Mouse (Mus musculus) C2C12 (cell line): ENCODE measurements around the gene Tmprss7. TPM values are rescaled to one million over a fixed set of nuclear protein-coding genes. Genes with fewer than 3 reads are reported as not detected.

Experiments used
- H3K27me3 ChIP-seq: one replicate; pipeline ENCODE4 v1.6.1; 2011; ENCODE audit not compliant: control insufficient read depth, insufficient read depth, insufficient read length
- H3K36me3 ChIP-seq: one replicate; pipeline ENCODE4 v1.6.1; 2011; ENCODE audit not compliant: control insufficient read depth, insufficient read depth
- H3K4me3 ChIP-seq: one replicate; pipeline ENCODE4 v1.5.1; 2011; ENCODE audit warnings: mild to moderate bottlenecking, control low read depth; ENCODE audit not compliant: poor library complexity, insufficient read depth, severe bottlenecking
- H3K79me2 ChIP-seq: one replicate; pipeline ENCODE4 v1.6.1; 2011; ENCODE audit not compliant: control insufficient read depth, insufficient read depth
- H3K79me3 ChIP-seq: one replicate; pipeline ENCODE4 v1.6.1; 2011; ENCODE audit warnings: low read depth, control low read depth
- H3ac ChIP-seq: one replicate; pipeline ENCODE3; 2011; ENCODE audit warnings: low read depth; ENCODE audit not compliant: control insufficient read depth, insufficient read length
- CEBPB ChIP-seq: IDR thresholded peaks from one replicate; pipeline ENCODE4 v1.6.1; 2011; ENCODE audit warnings: low read depth, mild to moderate bottlenecking, control low read depth, moderate library complexity
- CTCF ChIP-seq: IDR thresholded peaks from one replicate; pipeline ENCODE4 v1.5.1; 2011; ENCODE audit not compliant: control insufficient read depth, insufficient read depth, insufficient read length
- FOSL1 ChIP-seq: IDR thresholded peaks from one replicate; pipeline ENCODE4 v1.8.0; 2011; ENCODE audit warnings: mild to moderate bottlenecking, low read length; ENCODE audit not compliant: poor library complexity, insufficient read depth, severe bottlenecking
- MAX ChIP-seq: IDR thresholded peaks from one replicate; pipeline ENCODE4 v1.6.1; 2011; ENCODE audit warnings: mild to moderate bottlenecking, control low read depth
- MYOD1 ChIP-seq: IDR thresholded peaks from one replicate; pipeline ENCODE4 v1.6.1; 2011; ENCODE audit warnings: low read depth; ENCODE audit not compliant: control insufficient read depth, insufficient read length
- MYOG ChIP-seq: IDR thresholded peaks from one replicate; pipeline ENCODE4 v1.6.1; 2011; ENCODE audit not compliant: control insufficient read depth, insufficient read length; ENCODE audit errors: extremely low read depth
- USF1 ChIP-seq: IDR thresholded peaks from one replicate; pipeline ENCODE4 v1.6.1; 2011; ENCODE audit warnings: low read depth, mild to moderate bottlenecking, control low read depth, moderate library complexity
- polyA plus RNA-seq: library from polyadenylated mRNA; unstranded; fragments of >200 nt; fragmentation: generic; extraction: Trizol; gene quantifications from one replicate; pipeline ENCODE4 v1.2.1, GENCODE M21; 2012; ENCODE audit warnings: missing spikeins

Gene Tmprss7
- polyA plus RNA-seq, 1 experiment = not detected

GRCm38 (mm10) chr16:45644380-45644779 lies 49.1 kb downstream of the Tmprss7 start:
- Histone ChIP-seq H3K79me3 (no peaks in the 10 kb centered on the region), H3K4me3 (no peak overlapping the region), H3K36me3 (no peaks in the 10 kb centered on the region), H3K79me2 (no peaks in the 10 kb centered on the region), H3ac (no peak overlapping the region), H3K27me3 (no peaks in the 10 kb centered on the region)
- TF ChIP-seq MAX = no peak
- no peak for TF ChIP-seq USF1
- no peak for TF ChIP-seq MYOG
- TF ChIP-seq MYOD1 = peak; percentile 80

- Histone ChIP-seq H3K4me3 (no peak overlapping the region), H3K27me3 (no peaks in the 10 kb centered on the region), H3K79me3 (no peaks in the 10 kb centered on the region), H3ac (no peak overlapping the region), H3K79me2 (no peaks in the 10 kb centered on the region), H3K36me3 (no peaks in the 10 kb centered on the region)
- TF ChIP-seq MYOG (no peak), MAX (no peak), USF1 (no peak), MYOD1 (no peak), FOSL1 (no peak), CEBPB (no peak), CTCF (no peak)
These were observed 49.5 kb downstream of the Tmprss7 start for GRCm38 (mm10) chr16:45643944-45644343.

- TF ChIP-seq CEBPB (no peak), MYOD1 (no peak), CTCF (no peak), FOSL1 (no peak), MYOG (no peak), MAX (no peak), USF1 (no peak)
- Histone ChIP-seq H3K36me3 (no peaks in the 10 kb centered on the region), H3K79me3 (no peaks in the 10 kb centered on the region), H3ac (no peak overlapping the region), H3K27me3 (no peaks in the 10 kb centered on the region), H3K79me2 (no peaks in the 10 kb centered on the region), H3K4me3 (no peak overlapping the region)
These were observed 52.2 kb downstream of the Tmprss7 start for GRCm38 (mm10) chr16:45641301-45641700.

- Histone ChIP-seq H3K27me3 (no peaks in the 10 kb centered on the region), H3K79me2 (no peaks in the 10 kb centered on the region), H3K79me3 (no peaks in the 10 kb centered on the region), H3K36me3 (no peaks in the 10 kb centered on the region), H3K4me3 (no peak overlapping the region), H3ac (no peak overlapping the region)
- no peak for TF ChIP-seq MYOD1
- no peak for TF ChIP-seq CEBPB
- no peak for TF ChIP-seq FOSL1
- TF ChIP-seq USF1 = no peak
- TF ChIP-seq CTCF = no peak
- no peak for TF ChIP-seq MYOG
- no peak for TF ChIP-seq MAX
These were observed 53.2 kb downstream of the Tmprss7 start for GRCm38 (mm10) chr16:45640070-45640762.

- H3K4me3 ChIP-seq = no peak overlapping the region
- no peaks in the 10 kb centered on the region for H3K79me2 ChIP-seq
- no peaks in the 10 kb centered on the region for H3K27me3 ChIP-seq
- no peak overlapping the region for H3ac ChIP-seq
- H3K79me3 ChIP-seq = no peaks in the 10 kb centered on the region
- no peak for TF ChIP-seq CEBPB
- TF ChIP-seq CTCF = no peak
- no peak for TF ChIP-seq USF1
- TF ChIP-seq MYOG = no peak
- TF ChIP-seq MAX = no peak
- no peak for TF ChIP-seq FOSL1
- TF ChIP-seq MYOD1 = no peak
- H3K36me3 ChIP-seq = no peaks in the 10 kb centered on the region
These were observed 57.6 kb downstream of the Tmprss7 start for GRCm38 (mm10) chr16:45635826-45636225.

- H3K4me3 ChIP-seq = no peak overlapping the region
- no peak for TF ChIP-seq CTCF
- peak; percentile 79 for TF ChIP-seq FOSL1
- TF ChIP-seq CEBPB = no peak
- no peak for TF ChIP-seq MYOG
- TF ChIP-seq MAX = no peak
- peak; percentile 92 for TF ChIP-seq MYOD1
- no peak for TF ChIP-seq USF1
- no peak overlapping the region for H3ac ChIP-seq
- no peaks in the 10 kb centered on the region for H3K79me2 ChIP-seq
- no peaks in the 10 kb centered on the region for H3K36me3 ChIP-seq
- H3K27me3 ChIP-seq = no peaks in the 10 kb centered on the region
- no peaks in the 10 kb centered on the region for H3K79me3 ChIP-seq
These were observed 61.0 kb downstream of the Tmprss7 start for GRCm38 (mm10) chr16:45632420-45632819.
